Mouse (Mus musculus) midbrain, embryonic 13.5 days (tissue): ENCODE measurements around the gene Pex26. TPM values are rescaled to one million over a fixed set of nuclear protein-coding genes. Genes with fewer than 3 reads are reported as not detected.
A peak's percentile ranks its signal among the peaks of the same experiment; 100 is the strongest.

Experiments
- ATAC-seq: fragments of 200-750 bp; cut with Nextera tagmentation; 2 replicates; pipeline ENCODE4 v1.8.0; 2017; ENCODE audit warnings: mild to moderate bottlenecking, moderate TSS enrichment, moderate library complexity
- H3K27ac ChIP-seq: fragments of 300-500 bp; sonication (generic); 2 replicates; pipeline ENCODE4 v1.5.1; 2015; ENCODE audit warnings: inconsistent platforms, mild to moderate bottlenecking, moderate library complexity
- H3K27me3 ChIP-seq: fragments of 300-500 bp; sonication (generic); 2 replicates; pipeline ENCODE4 v1.6.1; 2015; ENCODE audit warnings: mild to moderate bottlenecking, inconsistent platforms
- H3K36me3 ChIP-seq: fragments of 300-500 bp; sonication (generic); 2 replicates; pipeline ENCODE4 v1.6.1; 2015; ENCODE audit warnings: mild to moderate bottlenecking, inconsistent platforms
- H3K4me1 ChIP-seq: fragments of 300-500 bp; sonication (generic); replicated peaks from 2 replicates; pipeline ENCODE4 v1.6.1; 2015; ENCODE audit warnings: inconsistent platforms
- H3K4me2 ChIP-seq: fragments of 300-500 bp; sonication (generic); replicated peaks from 2 replicates; pipeline ENCODE4 v1.6.1; 2015; ENCODE audit warnings: moderate library complexity, mild to moderate bottlenecking, inconsistent platforms
- H3K4me3 ChIP-seq: fragments of 300-500 bp; sonication (generic); replicated peaks from 2 replicates; pipeline ENCODE4 v1.5.1; 2015; ENCODE audit warnings: mild to moderate bottlenecking, inconsistent platforms
- H3K9ac ChIP-seq: fragments of 300-500 bp; sonication (generic); replicated peaks from 2 replicates; pipeline ENCODE4 v1.6.1; 2015; ENCODE audit warnings: mild to moderate bottlenecking, inconsistent platforms
- H3K9me3 ChIP-seq: fragments of 300-500 bp; sonication (generic); 2 replicates; pipeline ENCODE4 v1.6.1; 2016; ENCODE audit warnings: mild to moderate bottlenecking, inconsistent platforms
- WGBS: fragments of 180-500 bp; shearing (Covaris S2); methylation state at CpG from one replicate; pipeline ENCODE4 v1.1.7; 2015; 5-methylcytosine and 5-hydroxymethylcytosine counted together
- polyA plus RNA-seq: library from polyadenylated mRNA; unstranded; fragments of >200 nt; fragmentation: Nextera tagmentation; extraction: Ambion mirVana; gene quantifications from 2 replicates; pipeline ENCODE4 v1.2.1, GENCODE M21; 2015

The Pex26 gene
- polyA plus RNA-seq, 1 experiment from 2014 or later, result 14.5 TPM

GRCm38 (mm10) chr6:121226043-121226442 is 42.6 kb downstream of the Pex26 start:
- H3K4me1 ChIP-seq, result no peaks in the 10 kb centered on the region
- H3K9me3 ChIP-seq, result no peaks in the 10 kb centered on the region
- no peaks in the 10 kb centered on the region for H3K36me3 ChIP-seq
- no peak overlapping the region for H3K4me2 ChIP-seq
- H3K27me3 ChIP-seq, result no peaks in the 10 kb centered on the region
- WGBS, result 79% methylated on average over 4 of the region's 4 CpGs
- ATAC-seq, result no peak
- no peak overlapping the region for H3K9ac ChIP-seq
- H3K27ac ChIP-seq, result no peak overlapping the region
- no peak overlapping the region for H3K4me3 ChIP-seq

DNA sequence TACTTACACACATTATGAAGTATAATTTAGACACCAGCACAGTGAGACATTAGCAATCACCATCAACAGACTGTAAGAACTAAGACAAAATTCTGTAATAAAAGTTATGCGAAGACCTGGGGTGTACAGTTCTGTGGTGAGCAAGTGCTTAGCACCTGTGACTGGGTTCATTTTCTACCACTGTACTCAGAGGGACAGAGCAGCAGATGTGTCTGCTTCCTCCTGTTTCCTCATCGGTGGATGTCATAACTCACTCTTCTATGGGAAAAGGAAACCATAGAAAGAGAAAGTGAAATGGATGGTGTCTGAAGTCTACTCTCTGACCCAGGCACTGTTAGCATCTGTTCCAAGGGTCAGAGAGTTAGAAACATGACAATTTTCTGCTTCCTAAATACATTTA is 43.3 kb downstream of the Pex26 start:
- Histone ChIP-seq H3K4me1 (no peaks in the 10 kb centered on the region), H3K27ac (no peak overlapping the region), H3K36me3 (no peaks in the 10 kb centered on the region), H3K9ac (no peak overlapping the region), H3K27me3 (no peaks in the 10 kb centered on the region), H3K4me3 (no peak overlapping the region), H3K4me2 (no peak overlapping the region), H3K9me3 (no peaks in the 10 kb centered on the region)
- ATAC-seq, result no peak
- WGBS, result 98% methylated on average over 2 of the region's 2 CpGs

- Histone ChIP-seq H3K27ac (no peak overlapping the region), H3K4me1 (no peaks in the 10 kb centered on the region), H3K36me3 (no peaks in the 10 kb centered on the region), H3K4me3 (no peak overlapping the region), H3K9ac (no peak overlapping the region), H3K4me2 (no peak overlapping the region), H3K27me3 (no peaks in the 10 kb centered on the region), H3K9me3 (no peaks in the 10 kb centered on the region)
- no peak for ATAC-seq
- WGBS, result 76% methylated on average over 8 of the region's 8 CpGs
Measured at GRCm38 (mm10) chr6:121228421-121228820, 45.0 kb downstream of the Pex26 start.

- no peaks in the 10 kb centered on the region for H3K36me3 ChIP-seq
- no peak overlapping the region for H3K9ac ChIP-seq
- no peaks in the 10 kb centered on the region for H3K4me1 ChIP-seq
- H3K4me3 ChIP-seq, result no peak overlapping the region
- ATAC-seq, result no peak
- H3K27me3 ChIP-seq, result no peaks in the 10 kb centered on the region
- no peak overlapping the region for H3K4me2 ChIP-seq
- 67% methylated on average over 1 of the region's 1 CpGs for WGBS
- H3K27ac ChIP-seq, result no peak overlapping the region
- no peaks in the 10 kb centered on the region for H3K9me3 ChIP-seq
Measured at GRCm38 (mm10) chr6:121232652-121233051, 49.2 kb downstream of the Pex26 start.

- Histone ChIP-seq H3K27me3 (no peaks in the 10 kb centered on the region; the same call in 1 of the 2 replicates), H3K36me3 (no peaks in the 10 kb centered on the region), H3K9ac (no peak overlapping the region), H3K4me2 (no peak overlapping the region), H3K4me3 (no peak overlapping the region), H3K4me1 (no peaks in the 10 kb centered on the region), H3K9me3 (no peaks in the 10 kb centered on the region), H3K27ac (no peak overlapping the region)
- ATAC-seq, result no peak
- WGBS, result 94% methylated on average over 2 of the region's 2 CpGs
Measured at GRCm38 (mm10) chr6:121236386-121236785, 52.9 kb downstream of the Pex26 start.

GRCm38 (mm10) chr6:121238209-121238608 is 54.7 kb downstream of the Pex26 start:
- no peaks in the 10 kb centered on the region for H3K36me3 ChIP-seq
- H3K27ac ChIP-seq, result no peak overlapping the region
- H3K27me3 ChIP-seq, result no peaks in the 10 kb centered on the region; the same call in 1 of the 2 replicates
- H3K9ac ChIP-seq, result no peak overlapping the region
- no peaks in the 10 kb centered on the region for H3K4me1 ChIP-seq
- WGBS, result 94% methylated on average over 4 of the region's 4 CpGs
- no peak overlapping the region for H3K4me3 ChIP-seq
- ATAC-seq, result no peak
- H3K9me3 ChIP-seq, result no peaks in the 10 kb centered on the region
- H3K4me2 ChIP-seq, result no peak overlapping the region

DNA sequence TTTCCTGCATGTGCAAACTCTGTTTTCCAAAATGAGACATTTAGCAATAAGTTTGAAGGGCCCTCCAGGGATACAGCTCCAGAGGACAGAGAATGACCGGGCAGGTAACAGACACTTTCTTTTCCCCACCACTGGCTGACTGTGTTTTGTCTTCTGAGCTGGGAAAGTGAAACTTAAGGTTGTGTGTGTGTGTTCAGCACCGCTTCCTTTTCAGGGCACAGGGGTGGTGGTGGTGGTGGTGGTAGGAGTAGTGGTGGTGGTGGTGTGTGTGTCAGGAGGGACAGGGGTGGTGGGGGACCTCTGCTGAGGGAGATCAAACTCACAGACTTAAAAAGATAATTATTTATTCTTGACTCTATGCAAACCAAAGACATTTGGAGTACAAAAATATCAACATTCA is 58.3 kb downstream of the Pex26 start:
- Histone ChIP-seq H3K9me3 (no peaks in the 10 kb centered on the region), H3K9ac (no peak overlapping the region), H3K4me1 (0 out of 2 replicates have a peak, but pooled peaks cover 8% of the 10 kb centered on the region), H3K4me3 (no peak overlapping the region), H3K27ac (no peak overlapping the region), H3K27me3 (peaks cover 13% of the 10 kb centered on the region), H3K36me3 (no peaks in the 10 kb centered on the region), H3K4me2 (no peak overlapping the region)
- ATAC-seq, result no peak
- WGBS, result 83% methylated on average over 2 of the region's 2 CpGs

GRCm38 (mm10) chr6:121243161-121243560 is 59.7 kb downstream of the Pex26 start:
- H3K9ac ChIP-seq, result no peak overlapping the region
- 71% methylated on average over 10 of the region's 10 CpGs for WGBS
- no peaks in the 10 kb centered on the region for H3K9me3 ChIP-seq
- no peak overlapping the region for H3K4me3 ChIP-seq
- 0 out of 2 replicates have a peak, but pooled peaks cover 8% of the 10 kb centered on the region for H3K4me1 ChIP-seq
- no peaks in the 10 kb centered on the region for H3K36me3 ChIP-seq
- no peak overlapping the region for H3K27ac ChIP-seq
- peaks cover 26% of the 10 kb centered on the region for H3K27me3 ChIP-seq
- H3K4me2 ChIP-seq, result no peak overlapping the region
- no peak for ATAC-seq

- Histone ChIP-seq H3K4me2 (peak within 1 kb of the TSS; percentile 64), H3K4me3 (peak within 1 kb of the TSS; percentile 49), H3K36me3 (no peaks in the 10 kb centered on the region), H3K4me1 (0 out of 2 replicates have a peak, but pooled peaks cover 8% of the 10 kb centered on the region), H3K9ac (peak within 1 kb of the TSS; percentile 60), H3K27me3 (peaks cover 26% of the 10 kb centered on the region), H3K27ac (no peak within 1 kb of the TSS), H3K9me3 (no peaks in the 10 kb centered on the region)
- WGBS, result 12% methylated on average over 35 of the region's 35 CpGs
- peak; percentile 97 for ATAC-seq
Measured at GRCm38 (mm10) chr6:121245127-121246036, 61.9 kb downstream of the Pex26 start, which contains the start of gene Usp18. TSS of gene Usp18 (plus strand) at chr6:121245906.

DNA sequence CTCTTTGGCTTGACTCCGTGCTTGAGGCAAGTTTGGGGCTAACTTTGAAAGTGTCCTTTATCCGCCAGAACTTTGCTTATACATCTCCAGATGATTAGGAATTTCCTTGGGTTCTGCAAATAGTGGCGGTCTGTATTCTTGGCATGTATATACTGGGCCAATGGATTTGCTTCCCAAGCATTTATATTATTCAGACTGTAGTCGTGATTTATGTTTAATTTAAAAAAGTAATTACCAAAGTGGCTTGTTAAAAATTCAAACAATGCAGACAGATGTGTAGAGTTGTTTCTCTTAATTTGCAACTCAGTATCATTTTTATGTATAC is 62.5 kb downstream of the Pex26 start:
- Histone ChIP-seq H3K36me3 (no peaks in the 10 kb centered on the region), H3K9me3 (no peaks in the 10 kb centered on the region), H3K4me2 (peak overlapping the region; percentile 64), H3K27me3 (peaks cover 26% of the 10 kb centered on the region), H3K27ac (no peak overlapping the region), H3K9ac (peak overlapping the region; percentile 60), H3K4me3 (peak overlapping the region; percentile 49), H3K4me1 (0 out of 2 replicates have a peak, but pooled peaks cover 8% of the 10 kb centered on the region)
- 15% methylated on average over 4 of the region's 4 CpGs for WGBS
- ATAC-seq, result no peak
